Mouse (Mus musculus): ENCODE data around the gene Dffb. TPM values are rescaled to one million over a fixed set of nuclear protein-coding genes. Genes with fewer than 3 reads are reported as not detected.

The Dffb gene
- total and polyA plus RNA-seq, 2 experiments from 2014 or later: 10.6 to 15.1 TPM

DNA sequence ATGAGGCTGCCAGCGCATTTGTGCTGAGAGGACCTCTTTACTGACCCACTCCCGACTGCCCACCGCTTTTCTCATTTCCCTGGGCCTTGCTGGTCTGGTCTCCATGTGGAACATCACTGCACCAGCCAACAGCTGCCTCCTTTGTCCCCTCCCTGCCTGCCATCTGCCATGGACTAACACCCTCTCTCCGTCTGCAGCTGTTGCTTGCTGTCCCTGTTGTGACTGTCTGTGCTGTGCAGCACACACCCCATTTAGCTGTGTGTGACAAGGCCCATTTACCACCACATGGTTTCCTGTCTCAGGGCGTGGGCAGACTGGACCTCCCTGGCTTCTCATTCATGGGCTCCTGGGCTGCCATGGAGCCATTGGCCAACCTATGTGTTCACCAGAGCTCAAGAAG, 30.6 kb upstream of the Dffb start:
- no peak overlapping the region for H3K4me2 ChIP-seq (ENCODE audit: low read depth, low read length)
- no peaks in the 10 kb centered on the region for H3K4me1 ChIP-seq (ENCODE audit: insufficient read depth, low read length)
- H3K36me3 ChIP-seq (ENCODE audit: insufficient read depth, low read length): peaks cover 47% of the 10 kb centered on the region
- DNase-seq (ENCODE audit: low spot score) (no peak), ATAC-seq (peak; percentile 28; the same call in 1 of the 2 replicates)
- no peak for TF ChIP-seq CTCF (IDR thresholded peaks at IDR 0.05; ENCODE audit: low read depth)
- H3K9ac ChIP-seq (replicated peaks; ENCODE audit: low read length): no peak overlapping the region
- no peak overlapping the region for H3K4me3 ChIP-seq (ENCODE audit: low read length)
- no peak overlapping the region for H3K27ac ChIP-seq
- 73% methylated on average over 5 of the region's 5 CpGs for WGBS
- no peaks in the 10 kb centered on the region for H3K27me3 ChIP-seq (ENCODE audit: insufficient read depth, low read length)
- H3K9me3 ChIP-seq (ENCODE audit: low read length): no peaks in the 10 kb centered on the region

DNA sequence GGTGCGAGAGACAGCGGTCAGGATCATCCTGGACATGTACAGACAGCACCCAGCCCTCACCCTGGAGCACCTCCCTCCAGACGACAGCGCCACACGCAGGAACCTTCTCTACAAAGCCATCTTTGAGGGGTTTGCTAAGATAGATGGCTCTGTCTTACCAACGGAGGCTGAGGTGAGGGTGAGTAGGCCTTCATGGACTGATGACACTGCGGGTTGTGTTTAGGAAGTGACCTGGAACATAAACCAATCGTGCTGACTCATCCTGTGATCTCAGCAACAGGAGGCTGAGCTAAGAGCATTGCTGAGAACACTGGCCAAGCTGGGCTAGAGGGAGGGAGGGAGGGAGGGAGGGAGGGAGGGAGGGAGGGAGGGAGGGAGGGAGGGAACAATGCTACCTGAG, 18.6 kb upstream of the Dffb start:
- H3K9me3 ChIP-seq (ENCODE audit: low read length): no peaks in the 10 kb centered on the region
- H3K36me3 ChIP-seq (ENCODE audit: insufficient read depth, low read length): peaks cover 86% of the 10 kb centered on the region
- no peak for TF ChIP-seq CTCF (IDR thresholded peaks at IDR 0.05; ENCODE audit: low read depth)
- ATAC-seq: no peak
- no peak overlapping the region for H3K27ac ChIP-seq
- H3K4me1 ChIP-seq (ENCODE audit: insufficient read depth, low read length): no peaks in the 10 kb centered on the region
- 91% methylated on average over 8 of the region's 8 CpGs for WGBS
- no peak overlapping the region for H3K9ac ChIP-seq (replicated peaks; ENCODE audit: low read length)
- DNase-seq (ENCODE audit: low spot score): no peak
- no peak overlapping the region for H3K4me2 ChIP-seq (ENCODE audit: low read depth, low read length)
- H3K27me3 ChIP-seq (ENCODE audit: insufficient read depth, low read length): no peaks in the 10 kb centered on the region
- H3K4me3 ChIP-seq (ENCODE audit: low read length): no peak overlapping the region

DNA sequence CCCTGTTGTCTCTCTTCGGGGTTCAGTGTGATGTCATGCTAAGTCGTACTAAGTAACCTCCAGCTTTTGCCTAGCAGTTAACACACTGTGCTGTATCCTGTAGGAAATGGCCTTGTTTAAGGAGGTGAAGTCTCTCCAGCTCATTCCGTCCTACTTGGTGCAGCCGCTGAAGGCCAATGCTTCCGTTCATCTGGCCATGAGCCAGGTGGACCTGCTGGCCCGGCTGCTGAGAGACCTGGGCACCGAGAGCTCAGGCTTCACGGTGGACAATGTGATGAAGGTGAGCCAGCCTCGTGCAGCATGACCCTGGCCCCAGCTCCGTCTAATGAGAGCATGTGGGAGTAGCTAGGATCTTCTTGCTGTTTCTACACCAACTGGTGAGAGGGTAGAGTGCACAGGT, 17.8 kb upstream of the Dffb start:
- H3K36me3 ChIP-seq (ENCODE audit: insufficient read depth, low read length): peaks cover 87% of the 10 kb centered on the region
- no peak for DNase-seq (ENCODE audit: low spot score)
- H3K4me1 ChIP-seq (ENCODE audit: insufficient read depth, low read length): no peaks in the 10 kb centered on the region
- no peak overlapping the region for H3K9ac ChIP-seq (replicated peaks; ENCODE audit: low read length)
- no peaks in the 10 kb centered on the region for H3K9me3 ChIP-seq (ENCODE audit: low read length)
- H3K4me2 ChIP-seq (ENCODE audit: low read depth, low read length): no peak overlapping the region
- no peak for TF ChIP-seq CTCF (IDR thresholded peaks at IDR 0.05; ENCODE audit: low read depth)
- 89% methylated on average over 10 of the region's 10 CpGs for WGBS
- H3K27me3 ChIP-seq (ENCODE audit: insufficient read depth, low read length): no peaks in the 10 kb centered on the region
- no peak for ATAC-seq
- H3K4me3 ChIP-seq (ENCODE audit: low read length): no peak overlapping the region
- no peak overlapping the region for H3K27ac ChIP-seq

DNA sequence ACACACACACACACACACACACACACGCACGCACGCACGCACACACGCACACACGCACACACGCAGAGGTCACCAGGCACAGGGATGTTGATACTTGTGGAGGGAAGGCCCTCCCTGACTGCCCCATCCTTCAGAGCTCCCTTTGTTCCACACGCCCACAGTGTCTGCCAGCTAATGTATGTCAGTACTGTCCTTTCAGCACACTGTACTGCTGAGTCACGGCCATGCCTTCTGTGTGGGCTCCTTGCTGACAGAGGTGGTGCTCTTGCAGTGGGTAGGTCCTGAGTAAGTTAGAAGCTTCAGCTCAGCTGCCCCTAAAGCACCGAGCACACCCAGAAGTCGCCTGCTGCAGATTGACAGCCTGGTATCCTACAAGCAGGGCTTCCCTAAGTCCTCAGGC, 5.5 kb upstream of the Dffb start:
- Histone ChIP-seq H3K9ac (replicated peaks; ENCODE audit: low read length) (no peak overlapping the region), H3K9me3 (ENCODE audit: low read length) (no peaks in the 10 kb centered on the region), H3K4me3 (ENCODE audit: low read length) (no peak overlapping the region), H3K36me3 (ENCODE audit: insufficient read depth, low read length) (peaks cover 56% of the 10 kb centered on the region), H3K4me2 (ENCODE audit: low read depth, low read length) (no peak overlapping the region), H3K27ac (no peak overlapping the region), H3K4me1 (ENCODE audit: insufficient read depth, low read length) (peaks cover 7% of the 10 kb centered on the region), H3K27me3 (ENCODE audit: insufficient read depth, low read length) (no peaks in the 10 kb centered on the region)
- TF ChIP-seq CTCF (IDR thresholded peaks at IDR 0.05; ENCODE audit: low read depth): no peak
- ATAC-seq (no peak), DNase-seq (ENCODE audit: low spot score) (no peak)
- WGBS: 90% methylated on average over 11 of the region's 11 CpGs

DNA sequence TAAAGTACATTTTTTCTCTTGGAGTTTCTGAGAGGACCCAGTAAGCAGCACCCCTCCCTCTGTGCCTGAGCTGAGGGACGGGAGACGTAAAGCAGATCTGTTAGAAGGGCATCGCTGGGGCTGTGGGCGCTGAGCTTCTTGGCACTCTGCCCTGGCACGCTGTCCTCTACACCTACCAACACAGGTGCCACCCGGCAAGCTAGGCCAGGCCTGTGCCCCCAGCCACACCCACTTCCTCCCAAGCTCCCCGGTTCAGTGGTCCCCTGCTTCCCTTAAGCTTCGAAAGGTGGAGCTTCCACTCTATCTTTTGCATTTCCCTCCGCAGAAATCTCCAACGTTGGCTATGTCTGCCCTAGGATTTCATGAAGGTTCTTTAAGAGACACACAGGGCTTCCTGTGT, 4.3 kb upstream of the Dffb start:
- Histone ChIP-seq H3K36me3 (ENCODE audit: insufficient read depth, low read length) (peaks cover 43% of the 10 kb centered on the region), H3K9ac (replicated peaks; ENCODE audit: low read length) (no peak overlapping the region), H3K4me2 (ENCODE audit: low read depth, low read length) (no peak overlapping the region), H3K27me3 (ENCODE audit: insufficient read depth, low read length) (no peaks in the 10 kb centered on the region), H3K27ac (no peak overlapping the region), H3K9me3 (ENCODE audit: low read length) (no peaks in the 10 kb centered on the region), H3K4me1 (ENCODE audit: insufficient read depth, low read length) (peaks cover 7% of the 10 kb centered on the region), H3K4me3 (ENCODE audit: low read length) (no peak overlapping the region)
- TF ChIP-seq CTCF (IDR thresholded peaks at IDR 0.05; ENCODE audit: low read depth): no peak
- no peak for ATAC-seq
- 88% methylated on average over 10 of the region's 10 CpGs for WGBS
- DNase-seq (ENCODE audit: low spot score): no peak

GRCm38 (mm10) chr4:153975768-153976167, 842 bp upstream of the Dffb start:
- peak overlapping the region; percentile 95 for H3K4me2 ChIP-seq (ENCODE audit: low read depth, low read length)
- TF ChIP-seq CTCF (IDR thresholded peaks at IDR 0.05; ENCODE audit: low read depth): peak; percentile 31; the same call in 1 of the 2 replicates
- no peak for DNase-seq (ENCODE audit: low spot score)
- WGBS: 32% methylated on average over 6 of the region's 6 CpGs
- H3K9ac ChIP-seq (replicated peaks; ENCODE audit: low read length): peak overlapping the region; percentile 79; the same call in 1 of the 2 replicates
- no peak overlapping the region for H3K27ac ChIP-seq
- no peaks in the 10 kb centered on the region for H3K9me3 ChIP-seq (ENCODE audit: low read length)
- H3K4me3 ChIP-seq (ENCODE audit: low read length): peak overlapping the region; percentile 81
- H3K27me3 ChIP-seq (ENCODE audit: insufficient read depth, low read length): no peaks in the 10 kb centered on the region
- H3K36me3 ChIP-seq (ENCODE audit: insufficient read depth, low read length): peaks cover 23% of the 10 kb centered on the region; the same call in 1 of the 2 replicates
- peaks cover 7% of the 10 kb centered on the region for H3K4me1 ChIP-seq (ENCODE audit: insufficient read depth, low read length)
- ATAC-seq: no peak

- ATAC-seq: peak; percentile 69; the same call in 1 of the 2 replicates
- TF ChIP-seq CTCF (IDR thresholded peaks at IDR 0.05; ENCODE audit: low read depth): no peak
- under 1% methylated on average over 32 of the region's 33 CpGs for WGBS
Measured at GRCm38 (mm10) chr4:153975292-153975662, 351 bp upstream of the Dffb start.

More at GRCm38 (mm10) chr4:153975292-153975662, 351 bp upstream of the Dffb start:
- peaks cover 21% of the 10 kb centered on the region; the same call in 1 of the 2 replicates for H3K36me3 ChIP-seq (ENCODE audit: insufficient read depth, low read length)
- H3K4me3 ChIP-seq (ENCODE audit: low read length): peak overlapping the region; percentile 81
- peak overlapping the region; percentile 85 for H3K27ac ChIP-seq
- H3K9ac ChIP-seq (replicated peaks; ENCODE audit: low read length): peak overlapping the region; percentile 79
- peaks cover 7% of the 10 kb centered on the region for H3K4me1 ChIP-seq (ENCODE audit: insufficient read depth, low read length)
- H3K9me3 ChIP-seq (ENCODE audit: low read length): no peaks in the 10 kb centered on the region
- peak; percentile 57 for DNase-seq (ENCODE audit: low spot score)
- H3K4me2 ChIP-seq (ENCODE audit: low read depth, low read length): peak overlapping the region; percentile 95
- H3K27me3 ChIP-seq (ENCODE audit: insufficient read depth, low read length): no peaks in the 10 kb centered on the region
